Mouse (Mus musculus) stomach, embryonic 15.5 days (tissue): ENCODE measurements at regions not wholly inside any gene's neighbourhood (a gene's known extent, or its start where the extent isn't known, plus 50 kb on each side); places are given as distances from the start of the nearest gene placed in this dataset.

Experiments used
- ATAC-seq: fragments of 200-750 bp; cut with Nextera tagmentation; 2 replicates; pipeline ENCODE4 v1.8.0; 2017; ENCODE audit warnings: low read depth, moderate number of reproducible peaks, moderate TSS enrichment; ENCODE audit not compliant: insufficient read depth, low FRiP score
- H3K27ac ChIP-seq: fragments of 300-500 bp; sonication (generic); 2 replicates; pipeline ENCODE4 v1.5.1; 2015; ENCODE audit warnings: mild to moderate bottlenecking, inconsistent platforms
- H3K27me3 ChIP-seq: fragments of 300-500 bp; sonication (generic); replicated peaks from 2 replicates; pipeline ENCODE4 v1.6.1; 2015; ENCODE audit warnings: inconsistent platforms
- H3K36me3 ChIP-seq: fragments of 300-500 bp; sonication (generic); 2 replicates; pipeline ENCODE4 v1.6.1; 2015; ENCODE audit warnings: inconsistent platforms
- H3K4me1 ChIP-seq: fragments of 300-500 bp; sonication (generic); 2 replicates; pipeline ENCODE4 v1.6.1; 2015; ENCODE audit warnings: inconsistent platforms
- H3K4me2 ChIP-seq: fragments of 300-500 bp; sonication (generic); 2 replicates; pipeline ENCODE4 v1.6.1; 2015; ENCODE audit warnings: mild to moderate bottlenecking, inconsistent platforms
- H3K4me3 ChIP-seq: fragments of 300-500 bp; sonication (generic); replicated peaks from 2 replicates; pipeline ENCODE4 v1.5.1; 2015; ENCODE audit warnings: inconsistent platforms
- H3K9ac ChIP-seq: fragments of 300-500 bp; sonication (generic); 2 replicates; pipeline ENCODE4 v1.6.1; 2015; ENCODE audit warnings: inconsistent platforms
- H3K9me3 ChIP-seq: fragments of 300-500 bp; sonication (generic); 2 replicates; pipeline ENCODE4 v1.6.1; 2016; ENCODE audit warnings: inconsistent platforms
- WGBS: fragments of 180-500 bp; shearing (Covaris S2); methylation state at CpG from one replicate; pipeline ENCODE4 v1.1.7; 2015; 5-methylcytosine and 5-hydroxymethylcytosine counted together

DNA sequence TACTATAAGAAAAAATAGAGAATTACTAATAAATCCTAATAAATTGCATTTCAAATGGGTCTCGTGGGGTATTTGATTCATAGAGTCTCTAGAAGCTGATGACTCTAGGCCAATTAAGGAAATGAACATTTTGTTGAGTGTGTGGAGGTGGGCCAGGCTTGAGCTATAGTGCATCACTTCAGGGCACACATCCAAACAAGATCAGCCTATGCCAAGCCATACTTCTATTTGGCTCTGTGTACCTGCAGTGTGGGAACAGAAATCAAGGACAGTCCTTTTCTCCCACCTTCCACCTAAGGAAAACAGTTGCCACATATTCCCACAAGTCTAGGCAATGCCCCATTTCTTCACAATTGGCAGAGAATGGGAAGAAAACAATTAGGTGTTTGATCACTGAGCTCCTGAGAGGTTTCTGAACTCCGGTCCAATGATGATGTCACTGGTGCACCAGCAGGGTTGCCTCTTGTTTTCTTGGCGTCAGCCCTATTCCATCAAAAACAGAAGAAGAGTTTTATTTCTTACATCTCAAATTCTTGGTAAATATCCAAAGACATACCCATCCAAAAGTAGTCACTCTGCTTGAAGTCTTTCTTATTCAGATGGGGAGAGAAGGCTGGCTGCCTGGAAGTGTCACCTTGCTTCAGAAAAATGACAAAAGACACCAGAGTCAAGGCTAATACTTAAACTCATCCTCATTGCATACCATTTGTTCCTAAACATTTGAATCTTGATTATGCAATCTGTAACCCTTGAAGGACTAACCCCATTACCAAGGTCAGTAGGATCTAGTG is 2092.3 kb downstream of the 4930444P10Rik start:
- Histone ChIP-seq H3K27ac (no peak overlapping the region), H3K4me3 (no peak overlapping the region), H3K9me3 (no peaks in the 10 kb centered on the region), H3K9ac (no peak overlapping the region), H3K4me1 (no peaks in the 10 kb centered on the region), H3K4me2 (no peak overlapping the region), H3K27me3 (no peaks in the 10 kb centered on the region), H3K36me3 (no peaks in the 10 kb centered on the region)
- ATAC-seq, result no peak
- 72% methylated on average over 3 of the region's 3 CpGs for WGBS

- no peaks in the 10 kb centered on the region for H3K9me3 ChIP-seq
- no peak for ATAC-seq
- WGBS, result 90% methylated on average over 9 of the region's 11 CpGs
- H3K9ac ChIP-seq, result no peak overlapping the region
- no peaks in the 10 kb centered on the region for H3K36me3 ChIP-seq
- H3K27ac ChIP-seq, result no peak overlapping the region
- H3K27me3 ChIP-seq, result no peaks in the 10 kb centered on the region
- H3K4me2 ChIP-seq, result no peak overlapping the region
- no peak overlapping the region for H3K4me3 ChIP-seq
- no peaks in the 10 kb centered on the region for H3K4me1 ChIP-seq
Observed at GRCm38 (mm10) chr1:13998178-13998708, 2094.9 kb downstream of the 4930444P10Rik start.

- no peaks in the 10 kb centered on the region for H3K27me3 ChIP-seq
- no peaks in the 10 kb centered on the region for H3K9me3 ChIP-seq
- WGBS, result 87% methylated on average over 9 of the region's 9 CpGs
- no peak overlapping the region for H3K9ac ChIP-seq
- no peaks in the 10 kb centered on the region for H3K36me3 ChIP-seq
- no peaks in the 10 kb centered on the region for H3K4me1 ChIP-seq
- no peak overlapping the region for H3K4me2 ChIP-seq
- H3K4me3 ChIP-seq, result no peak overlapping the region
- H3K27ac ChIP-seq, result no peak overlapping the region
- no peak for ATAC-seq
Observed at GRCm38 (mm10) chr1:13993825-13994509, 2099.2 kb downstream of the 4930444P10Rik start.

GRCm38 (mm10) chr1:13992978-13993377 is 2100.1 kb downstream of the 4930444P10Rik start:
- Histone ChIP-seq H3K4me1 (no peaks in the 10 kb centered on the region), H3K36me3 (no peaks in the 10 kb centered on the region), H3K9ac (no peak overlapping the region), H3K27ac (no peak overlapping the region), H3K4me3 (no peak overlapping the region), H3K27me3 (no peaks in the 10 kb centered on the region), H3K9me3 (no peaks in the 10 kb centered on the region), H3K4me2 (no peak overlapping the region)
- no peak for ATAC-seq
- WGBS, result 66% methylated on average over 9 of the region's 9 CpGs

GRCm38 (mm10) chr1:13989360-13989759 is 2103.8 kb downstream of the 4930444P10Rik start:
- Histone ChIP-seq H3K4me3 (no peak overlapping the region), H3K27ac (no peak overlapping the region), H3K4me1 (no peaks in the 10 kb centered on the region), H3K9me3 (no peaks in the 10 kb centered on the region), H3K4me2 (no peak overlapping the region), H3K27me3 (no peaks in the 10 kb centered on the region), H3K36me3 (no peaks in the 10 kb centered on the region), H3K9ac (no peak overlapping the region)
- 55% methylated on average over 3 of the region's 3 CpGs for WGBS
- ATAC-seq, result no peak

DNA sequence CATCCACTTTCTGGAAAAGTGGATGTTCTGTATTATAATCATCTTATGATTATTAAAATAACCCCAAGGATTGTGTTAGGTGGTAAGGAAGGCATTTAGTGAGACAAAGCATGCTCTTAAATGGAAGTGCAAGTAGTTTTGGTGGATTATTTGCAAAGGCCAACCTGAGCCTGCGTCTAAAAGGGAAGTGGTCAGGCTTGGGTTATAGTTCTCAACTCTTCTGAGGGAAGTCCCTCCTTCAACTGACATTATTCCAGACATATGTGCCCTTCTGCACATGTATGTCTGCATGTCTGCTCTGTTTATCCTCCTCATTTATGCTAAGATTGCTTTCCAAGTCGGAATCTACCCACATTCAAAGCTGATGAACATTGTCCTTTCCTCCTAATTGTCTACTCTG is 2108.3 kb downstream of the 4930444P10Rik start:
- no peak overlapping the region for H3K4me3 ChIP-seq
- no peaks in the 10 kb centered on the region for H3K4me1 ChIP-seq
- H3K4me2 ChIP-seq, result no peak overlapping the region
- 80% methylated on average over 2 of the region's 2 CpGs for WGBS
- ATAC-seq, result no peak
- H3K36me3 ChIP-seq, result no peaks in the 10 kb centered on the region
- no peak overlapping the region for H3K27ac ChIP-seq
- H3K9ac ChIP-seq, result no peak overlapping the region
- H3K27me3 ChIP-seq, result no peaks in the 10 kb centered on the region
- H3K9me3 ChIP-seq, result no peaks in the 10 kb centered on the region

GRCm38 (mm10) chr1:13980273-13980672 is 2112.9 kb downstream of the 4930444P10Rik start:
- Histone ChIP-seq H3K4me3 (no peak overlapping the region), H3K27ac (no peak overlapping the region), H3K9ac (no peak overlapping the region), H3K9me3 (no peaks in the 10 kb centered on the region), H3K27me3 (no peaks in the 10 kb centered on the region), H3K4me2 (no peak overlapping the region), H3K36me3 (no peaks in the 10 kb centered on the region), H3K4me1 (no peaks in the 10 kb centered on the region)
- 82% methylated on average over 6 of the region's 6 CpGs for WGBS
- no peak for ATAC-seq

DNA sequence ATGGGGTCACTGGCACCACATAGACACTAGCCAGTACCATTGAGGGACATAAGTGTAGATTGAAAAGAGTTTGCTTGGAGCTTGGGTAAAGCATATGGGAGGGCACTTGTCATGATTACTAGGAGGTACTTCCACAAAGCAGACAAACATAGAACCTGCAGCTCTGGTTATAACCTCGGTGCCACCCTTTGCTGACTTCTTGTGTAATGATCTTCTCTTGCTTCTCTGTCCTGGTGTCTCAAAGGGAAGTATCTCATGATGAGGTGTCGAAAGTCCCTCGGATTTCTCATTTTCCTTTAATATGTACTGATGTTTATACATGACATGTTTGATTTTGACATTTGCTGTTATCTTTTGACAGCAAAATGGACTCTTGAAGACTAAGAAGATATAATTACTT is 2114.5 kb downstream of the 4930444P10Rik start:
- no peaks in the 10 kb centered on the region for H3K27me3 ChIP-seq
- H3K4me2 ChIP-seq, result no peak overlapping the region
- no peak overlapping the region for H3K9ac ChIP-seq
- WGBS, result 79% methylated on average over 3 of the region's 3 CpGs
- no peak overlapping the region for H3K27ac ChIP-seq
- H3K9me3 ChIP-seq, result no peaks in the 10 kb centered on the region
- H3K4me3 ChIP-seq, result no peak overlapping the region
- no peaks in the 10 kb centered on the region for H3K36me3 ChIP-seq
- no peak for ATAC-seq
- no peaks in the 10 kb centered on the region for H3K4me1 ChIP-seq

DNA sequence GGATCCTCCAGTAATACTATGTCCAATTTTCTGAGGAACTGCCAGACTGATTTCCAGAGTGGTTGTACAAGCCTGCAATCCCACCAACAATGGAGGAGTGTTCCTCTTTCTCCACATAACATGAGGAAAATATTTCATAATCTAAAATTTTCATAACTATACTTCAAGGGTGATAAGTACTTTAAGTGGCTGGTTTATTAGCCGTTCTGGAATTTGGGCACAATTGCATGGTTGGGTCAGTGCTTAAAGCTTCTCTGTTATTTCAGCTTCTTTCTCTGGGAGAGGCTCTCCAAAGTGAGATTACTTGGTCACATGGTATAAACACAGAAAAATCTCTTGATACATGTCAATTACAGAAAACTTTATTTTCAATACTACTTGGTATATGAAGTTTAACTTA is 2115.9 kb downstream of the 4930444P10Rik start:
- Histone ChIP-seq H3K4me2 (no peak overlapping the region), H3K36me3 (no peaks in the 10 kb centered on the region), H3K9me3 (no peaks in the 10 kb centered on the region), H3K4me1 (no peaks in the 10 kb centered on the region), H3K9ac (no peak overlapping the region), H3K27me3 (no peaks in the 10 kb centered on the region), H3K4me3 (no peak overlapping the region), H3K27ac (no peak overlapping the region)
- ATAC-seq, result no peak
- whole genome bisulfite sequencing, result 85% methylated on average over 1 of the region's 1 CpGs

DNA sequence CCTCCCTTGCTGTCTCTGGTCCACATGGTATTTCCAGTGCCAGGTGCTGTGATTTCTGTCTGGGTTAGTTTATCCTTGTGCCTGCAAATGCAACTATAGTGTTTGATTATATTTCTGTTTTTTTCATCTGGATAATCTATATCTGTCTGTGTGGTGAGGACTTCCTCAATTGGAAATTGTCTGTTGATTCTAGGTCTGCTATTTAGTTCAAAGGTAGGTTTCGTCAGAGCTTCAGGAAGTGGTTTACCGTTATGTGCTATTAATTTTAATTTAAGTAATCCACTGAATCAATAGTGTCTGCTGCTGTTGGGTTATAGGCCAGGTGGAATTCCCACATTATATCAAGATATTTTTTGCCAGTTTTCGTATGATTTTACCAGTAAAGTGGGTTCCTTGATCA is 2143.9 kb downstream of the 4930444P10Rik start:
- no peaks in the 10 kb centered on the region for H3K27me3 ChIP-seq
- no peak overlapping the region for H3K4me2 ChIP-seq
- H3K9ac ChIP-seq, result no peak overlapping the region
- no peak for ATAC-seq
- no peaks in the 10 kb centered on the region for H3K36me3 ChIP-seq
- H3K4me3 ChIP-seq, result no peak overlapping the region
- no peaks in the 10 kb centered on the region for H3K4me1 ChIP-seq
- 87% methylated on average over 3 of the region's 3 CpGs for WGBS
- H3K27ac ChIP-seq, result no peak overlapping the region
- no peaks in the 10 kb centered on the region for H3K9me3 ChIP-seq

- H3K9ac ChIP-seq, result no peak overlapping the region
- WGBS, result 91% methylated on average over 3 of the region's 3 CpGs
- H3K27ac ChIP-seq, result no peak overlapping the region
- no peak overlapping the region for H3K4me2 ChIP-seq
- no peaks in the 10 kb centered on the region for H3K36me3 ChIP-seq
- H3K4me1 ChIP-seq, result no peaks in the 10 kb centered on the region
- H3K27me3 ChIP-seq, result no peaks in the 10 kb centered on the region
- no peaks in the 10 kb centered on the region for H3K9me3 ChIP-seq
- no peak overlapping the region for H3K4me3 ChIP-seq
- no peak for ATAC-seq
Observed at GRCm38 (mm10) chr1:13941351-13941750, 2151.8 kb downstream of the 4930444P10Rik start.

- no peak overlapping the region for H3K4me2 ChIP-seq
- H3K4me3 ChIP-seq, result no peak overlapping the region
- no peak for ATAC-seq
- H3K27me3 ChIP-seq, result no peaks in the 10 kb centered on the region
- H3K27ac ChIP-seq, result no peak overlapping the region
- H3K36me3 ChIP-seq, result no peaks in the 10 kb centered on the region
- no peaks in the 10 kb centered on the region for H3K9me3 ChIP-seq
- H3K9ac ChIP-seq, result no peak overlapping the region
- no peaks in the 10 kb centered on the region for H3K4me1 ChIP-seq
Observed at GRCm38 (mm10) chr1:13938344-13938743, 2154.8 kb downstream of the 4930444P10Rik start.
